Mouse (Mus musculus) kidney, embryonic 14.5 days (tissue): ENCODE measurements around the gene Ttc39b. TPM values are rescaled to one million over a fixed set of nuclear protein-coding genes. Genes with fewer than 3 reads are reported as not detected.
A peak's percentile ranks its signal among the peaks of the same experiment; 100 is the strongest.

Experiments
- ATAC-seq: fragments of 200-750 bp; cut with Nextera tagmentation; 2 replicates; pipeline ENCODE4 v1.8.0; 2017; ENCODE audit warnings: moderate number of reproducible peaks, mild to moderate bottlenecking, moderate TSS enrichment, moderate library complexity; ENCODE audit not compliant: low FRiP score, low TSS enrichment
- H3K27ac ChIP-seq: fragments of 300-500 bp; sonication (generic); 2 replicates; pipeline ENCODE4 v1.5.1; 2014; ENCODE audit warnings: low read depth, mild to moderate bottlenecking, low read length, moderate library complexity, mixed read lengths
- H3K27me3 ChIP-seq: fragments of 300-500 bp; sonication (generic); 2 replicates; pipeline ENCODE4 v1.6.1; 2014; ENCODE audit warnings: mild to moderate bottlenecking, low read length; ENCODE audit not compliant: control insufficient read depth, insufficient read depth
- H3K36me3 ChIP-seq: fragments of 300-500 bp; sonication (generic); 2 replicates; pipeline ENCODE4 v1.6.1; 2014; ENCODE audit warnings: low read length, mixed read lengths; ENCODE audit not compliant: control insufficient read depth, insufficient read depth
- H3K4me1 ChIP-seq: fragments of 300-500 bp; sonication (generic); 2 replicates; pipeline ENCODE4 v1.6.1; 2014; ENCODE audit warnings: low read length, mixed read lengths; ENCODE audit not compliant: control insufficient read depth, insufficient read depth
- H3K4me2 ChIP-seq: fragments of 300-500 bp; sonication (generic); replicated peaks from 2 replicates; pipeline ENCODE4 v1.6.1; 2014; ENCODE audit warnings: low read depth, mild to moderate bottlenecking, low read length
- H3K4me3 ChIP-seq: fragments of 300-500 bp; sonication (generic); 2 replicates; pipeline ENCODE4 v1.5.1; 2014; ENCODE audit warnings: mild to moderate bottlenecking, low read length
- H3K9ac ChIP-seq: fragments of 300-500 bp; sonication (generic); 2 replicates; pipeline ENCODE4 v1.6.1; 2014; ENCODE audit warnings: low read depth, mild to moderate bottlenecking, low read length, moderate library complexity
- H3K9me3 ChIP-seq: fragments of 300-500 bp; sonication (generic); 2 replicates; pipeline ENCODE4 v1.6.1; 2016; ENCODE audit warnings: low read length; ENCODE audit not compliant: control insufficient read depth
- whole genome bisulfite sequencing: fragments of 180-500 bp; shearing (Covaris S2); extraction: QIAGEN DNeasy Blood & Tissue Kit; methylation state at CpG from one replicate; pipeline ENCODE4 v1.1.7; 2014; 5-methylcytosine and 5-hydroxymethylcytosine counted together
- polyA plus RNA-seq: library from polyadenylated mRNA; unstranded; fragments of >200 nt; fragmentation: Nextera tagmentation; extraction: Ambion mirVana; gene quantifications from 2 replicates; pipeline ENCODE4 v1.2.1, GENCODE M21; 2014

The Ttc39b gene
- polyA plus RNA-seq, 1 experiment from 2014 or later: 2.3 TPM

DNA sequence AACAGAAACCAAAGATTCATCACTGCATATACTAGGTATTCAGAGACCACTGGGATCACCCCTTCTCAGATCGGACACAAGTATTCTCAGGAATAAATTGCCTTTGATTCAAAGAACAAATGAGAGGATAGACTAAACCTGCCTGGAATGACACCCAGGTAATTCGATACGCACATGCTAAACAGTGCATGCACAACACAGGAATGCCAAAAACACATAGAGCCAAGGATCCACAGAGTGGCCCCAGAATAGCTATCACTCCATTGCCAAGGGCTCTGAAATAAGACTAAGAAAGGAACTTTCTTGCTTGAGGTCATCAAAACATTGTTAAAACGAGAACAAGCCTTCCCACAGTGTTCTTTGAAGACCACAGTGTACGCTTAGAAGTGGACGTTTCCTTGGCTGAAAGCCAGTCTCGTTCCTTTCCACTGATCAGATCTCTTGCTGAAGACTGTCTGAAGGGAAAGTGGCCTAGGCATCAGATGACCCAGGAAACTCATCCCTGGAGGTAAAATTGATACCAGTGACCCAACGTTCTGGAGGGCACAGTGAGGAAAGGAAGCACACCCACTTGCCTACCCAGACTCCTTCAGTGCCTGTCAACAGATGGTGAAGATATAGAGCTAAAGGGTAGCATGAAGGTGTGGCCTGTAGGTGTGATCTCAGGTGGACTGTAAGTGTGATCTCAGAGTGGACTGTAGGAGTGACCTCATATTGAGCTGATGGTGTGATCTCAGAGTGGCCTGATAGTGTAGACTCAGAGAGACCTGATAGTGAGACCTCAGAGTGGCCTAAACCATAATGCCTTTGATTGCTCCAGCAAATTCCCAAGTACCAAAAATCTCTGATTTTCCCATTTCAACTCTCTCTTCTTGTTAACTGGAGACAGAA, 141.6 kb downstream of the Ttc39b start:
- Histone ChIP-seq H3K4me3 (no peak overlapping the region), H3K27me3 (no peaks in the 10 kb centered on the region), H3K4me1 (peaks cover 11% of the 10 kb centered on the region), H3K9me3 (no peaks in the 10 kb centered on the region), H3K9ac (no peak overlapping the region), H3K36me3 (no peaks in the 10 kb centered on the region), H3K4me2 (no peak overlapping the region), H3K27ac (peak overlapping the region; percentile 24; the same call in 1 of the 2 replicates)
- WGBS: 31% methylated on average over 8 of the region's 8 CpGs
- ATAC-seq: peak; percentile 69

- Histone ChIP-seq H3K4me3 (no peak overlapping the region), H3K9me3 (no peaks in the 10 kb centered on the region), H3K27me3 (no peaks in the 10 kb centered on the region), H3K27ac (no peak overlapping the region), H3K9ac (no peak overlapping the region), H3K36me3 (no peaks in the 10 kb centered on the region), H3K4me1 (peaks cover 8% of the 10 kb centered on the region), H3K4me2 (no peak overlapping the region)
- no peak for ATAC-seq
- WGBS: 94% methylated on average over 2 of the region's 2 CpGs
These were observed 146.6 kb downstream of the Ttc39b start for GRCm38 (mm10) chr4:83177471-83177870.

GRCm38 (mm10) chr4:83174946-83175345, 149.1 kb downstream of the Ttc39b start:
- Histone ChIP-seq H3K36me3 (no peaks in the 10 kb centered on the region), H3K27ac (no peak overlapping the region), H3K9ac (no peak overlapping the region), H3K4me1 (peaks cover 9% of the 10 kb centered on the region; the same call in 1 of the 2 replicates), H3K27me3 (no peaks in the 10 kb centered on the region), H3K4me2 (no peak overlapping the region), H3K9me3 (no peaks in the 10 kb centered on the region), H3K4me3 (no peak overlapping the region)
- no peak for ATAC-seq
- 84% methylated on average over 8 of the region's 8 CpGs for WGBS

GRCm38 (mm10) chr4:83172278-83172677, 151.8 kb downstream of the Ttc39b start:
- Histone ChIP-seq H3K9me3 (no peaks in the 10 kb centered on the region), H3K4me1 (peaks cover 9% of the 10 kb centered on the region; the same call in 1 of the 2 replicates), H3K27ac (no peak overlapping the region), H3K36me3 (no peaks in the 10 kb centered on the region), H3K4me3 (no peak overlapping the region), H3K27me3 (no peaks in the 10 kb centered on the region), H3K4me2 (no peak overlapping the region), H3K9ac (no peak overlapping the region)
- ATAC-seq: no peak
- WGBS: 51% methylated on average over 3 of the region's 3 CpGs

GRCm38 (mm10) chr4:83170741-83171140, 153.3 kb downstream of the Ttc39b start:
- WGBS: 24% methylated on average over 9 of the region's 9 CpGs
- Histone ChIP-seq H3K4me1 (peaks cover 9% of the 10 kb centered on the region; the same call in 1 of the 2 replicates), H3K4me2 (no peak overlapping the region), H3K27me3 (no peaks in the 10 kb centered on the region), H3K9ac (no peak overlapping the region), H3K9me3 (no peaks in the 10 kb centered on the region), H3K27ac (0 out of 2 replicates have a peak overlapping the region, but pooled peaks have one; percentile 11), H3K4me3 (no peak overlapping the region), H3K36me3 (no peaks in the 10 kb centered on the region)
- no peak for ATAC-seq

Other genes with a start within 250 kb of the Ttc39b start
- 45.0 and 51.3 TPM in 2 replicates for gene Snapc3, start 93.5 kb upstream of the Ttc39b start, polyA plus RNA-seq
- gene Psip1, start 162.2 kb upstream of the Ttc39b start, polyA plus RNA-seq: 202 and 215 TPM in 2 replicates
- gene Ccdc171, start 201.3 kb upstream of the Ttc39b start, polyA plus RNA-seq: 2.9 and 3.9 TPM in 2 replicates